Mouse (Mus musculus): Measurements from ENCODE around the gene Gipr. TPM values are rescaled to one million over a fixed set of nuclear protein-coding genes. Genes with fewer than 3 reads are reported as not detected.

The Gipr gene
- polyA plus RNA-seq, 1 experiment from 2014 or later = 1.7 TPM

DNA sequence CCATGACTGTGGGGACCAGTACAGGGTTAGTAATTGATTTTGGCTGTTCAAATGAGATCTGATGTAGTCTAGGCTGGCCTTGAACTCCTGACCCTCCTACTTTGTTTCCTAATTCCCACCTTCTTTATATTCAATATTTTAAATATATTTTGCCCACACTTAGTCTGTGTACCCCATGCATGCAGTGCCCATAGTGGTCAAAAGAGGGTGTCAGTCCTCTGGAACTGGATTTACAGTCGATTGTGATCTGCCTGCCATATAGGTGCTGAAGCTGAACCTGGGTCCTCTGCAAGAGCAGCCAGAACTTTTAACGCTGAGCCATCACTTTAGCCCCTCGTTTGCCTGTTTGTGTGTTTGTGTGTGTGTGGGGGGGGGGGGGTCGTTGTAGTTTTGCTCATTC lies 35.3 kb downstream of the Gipr start:
- 0 out of 2 replicates have a peak, but pooled peaks cover 5% of the 10 kb centered on the region for H3K4me1 ChIP-seq (replicated peaks; ENCODE audit: control insufficient read depth, insufficient read depth, low read length)
- 0 out of 2 replicates have a peak overlapping the region, but pooled peaks have one; percentile 38 for H3K4me3 ChIP-seq (ENCODE audit: low read depth, low read length)
- peak overlapping the region; percentile 81 for H3K27ac ChIP-seq (ENCODE audit: low read depth, low read length)
- peak overlapping the region; percentile 63 for H3K4me2 ChIP-seq (replicated peaks; ENCODE audit: low read depth, low read length)
- ATAC-seq (ENCODE audit: low FRiP score) (no peak), DNase-seq (ENCODE audit: low spot score) (peak; percentile 33)
- WGBS = 36% methylated on average over 4 of the region's 4 CpGs
- H3K27me3 ChIP-seq (ENCODE audit: control insufficient read depth, insufficient read depth, low read length) = no peaks in the 10 kb centered on the region
- H3K9ac ChIP-seq (ENCODE audit: low read depth, low read length) = 0 out of 2 replicates have a peak overlapping the region, but pooled peaks have one; percentile 37
- no peaks in the 10 kb centered on the region for H3K36me3 ChIP-seq (ENCODE audit: control insufficient read depth, insufficient read depth, low read length)
- no peaks in the 10 kb centered on the region for H3K9me3 ChIP-seq (ENCODE audit: control insufficient read depth, low read length)

DNA sequence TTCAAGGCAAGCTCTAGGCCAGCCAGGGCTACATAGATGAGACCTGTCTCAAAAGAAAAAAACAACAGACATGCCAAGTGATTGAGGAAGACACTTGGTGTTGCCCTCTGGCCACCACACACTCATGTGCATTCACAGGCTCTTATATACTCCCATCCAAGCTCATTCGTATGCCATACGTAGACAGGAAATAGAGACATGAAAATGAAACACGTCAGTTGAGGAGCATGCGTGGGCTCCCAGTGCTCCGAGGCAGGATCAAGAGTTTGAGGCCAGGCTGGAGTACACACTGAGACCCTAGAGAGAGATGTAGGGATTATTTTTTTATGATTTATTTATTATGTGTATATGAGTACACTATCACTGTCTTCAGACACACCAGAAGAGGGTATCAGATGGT lies 36.5 kb downstream of the Gipr start:
- Histone ChIP-seq H3K4me1 (replicated peaks; ENCODE audit: control insufficient read depth, insufficient read depth, low read length) (0 out of 2 replicates have a peak, but pooled peaks cover 5% of the 10 kb centered on the region), H3K27me3 (ENCODE audit: control insufficient read depth, insufficient read depth, low read length) (no peaks in the 10 kb centered on the region), H3K4me2 (replicated peaks; ENCODE audit: low read depth, low read length) (no peak overlapping the region), H3K4me3 (ENCODE audit: low read depth, low read length) (no peak overlapping the region), H3K36me3 (ENCODE audit: control insufficient read depth, insufficient read depth, low read length) (no peaks in the 10 kb centered on the region), H3K27ac (ENCODE audit: low read depth, low read length) (no peak overlapping the region), H3K9ac (ENCODE audit: low read depth, low read length) (no peak overlapping the region), H3K9me3 (ENCODE audit: control insufficient read depth, low read length) (no peaks in the 10 kb centered on the region)
- no peak for DNase-seq (ENCODE audit: low spot score)
- 95% methylated on average over 5 of the region's 5 CpGs for WGBS
- ATAC-seq (ENCODE audit: low FRiP score) = no peak

DNA sequence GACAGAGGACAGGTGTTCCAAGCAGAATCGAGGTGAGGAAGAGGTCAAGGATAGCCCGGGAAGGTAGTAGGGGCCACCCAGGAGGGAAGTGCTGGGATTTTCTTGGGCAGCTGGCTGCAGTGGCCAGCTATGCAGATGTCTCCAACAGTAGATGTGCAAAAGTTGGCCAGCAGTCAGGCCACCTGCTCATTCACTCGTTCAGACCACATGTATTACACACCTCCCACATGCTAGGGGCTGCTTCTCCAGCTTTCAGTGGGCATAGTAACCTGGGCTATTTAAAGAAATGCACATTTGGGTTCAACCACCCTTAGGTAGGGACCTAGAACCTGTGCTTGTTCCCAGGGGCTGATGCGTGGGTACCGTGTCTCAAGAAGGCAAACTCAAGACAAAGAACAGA lies 38.2 kb downstream of the Gipr start:
- no peaks in the 10 kb centered on the region for H3K27me3 ChIP-seq (ENCODE audit: control insufficient read depth, insufficient read depth, low read length)
- H3K4me1 ChIP-seq (replicated peaks; ENCODE audit: control insufficient read depth, insufficient read depth, low read length) = 0 out of 2 replicates have a peak, but pooled peaks cover 5% of the 10 kb centered on the region
- no peak overlapping the region for H3K9ac ChIP-seq (ENCODE audit: low read depth, low read length)
- WGBS = 91% methylated on average over 5 of the region's 5 CpGs
- H3K9me3 ChIP-seq (ENCODE audit: control insufficient read depth, low read length) = no peaks in the 10 kb centered on the region
- H3K27ac ChIP-seq (ENCODE audit: low read depth, low read length) = no peak overlapping the region
- DNase-seq (ENCODE audit: low spot score) = no peak
- no peak for ATAC-seq (ENCODE audit: low FRiP score)
- H3K4me2 ChIP-seq (replicated peaks; ENCODE audit: low read depth, low read length) = no peak overlapping the region
- H3K36me3 ChIP-seq (ENCODE audit: control insufficient read depth, insufficient read depth, low read length) = no peaks in the 10 kb centered on the region
- H3K4me3 ChIP-seq (ENCODE audit: low read depth, low read length) = no peak overlapping the region

DNA sequence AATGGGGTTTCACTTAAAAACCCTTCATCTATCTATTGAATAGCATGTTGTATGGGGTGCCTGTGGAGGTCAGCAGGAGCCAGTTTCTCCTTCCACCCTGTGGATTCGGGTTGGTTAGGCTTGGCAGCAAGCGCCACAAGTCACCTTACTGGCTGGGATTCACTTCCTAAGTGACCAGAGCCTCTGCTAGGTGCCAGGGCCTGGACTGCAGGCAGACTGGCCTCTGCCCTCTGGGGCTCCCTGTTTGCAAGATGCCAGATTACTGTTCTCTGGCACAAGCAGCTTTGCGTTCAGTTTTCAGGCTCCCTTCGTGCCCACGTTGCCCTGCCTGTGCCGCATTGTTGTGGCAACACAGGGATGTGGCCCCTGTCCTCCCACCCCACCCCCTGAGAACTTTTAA lies 41.2 kb downstream of the Gipr start:
- DNase-seq (ENCODE audit: low spot score) (no peak), ATAC-seq (ENCODE audit: low FRiP score) (no peak)
- no peaks in the 10 kb centered on the region; the same call in 1 of the 2 replicates for H3K4me1 ChIP-seq (replicated peaks; ENCODE audit: control insufficient read depth, insufficient read depth, low read length)
- H3K27ac ChIP-seq (ENCODE audit: low read depth, low read length) = no peak overlapping the region
- WGBS = 94% methylated on average over 6 of the region's 6 CpGs
- H3K4me2 ChIP-seq (replicated peaks; ENCODE audit: low read depth, low read length) = no peak overlapping the region
- H3K4me3 ChIP-seq (ENCODE audit: low read depth, low read length) = no peak overlapping the region
- H3K27me3 ChIP-seq (ENCODE audit: control insufficient read depth, insufficient read depth, low read length) = no peaks in the 10 kb centered on the region
- H3K9ac ChIP-seq (ENCODE audit: low read depth, low read length) = peak overlapping the region; percentile 11; the same call in 1 of the 2 replicates
- no peaks in the 10 kb centered on the region for H3K36me3 ChIP-seq (ENCODE audit: control insufficient read depth, insufficient read depth, low read length)
- no peaks in the 10 kb centered on the region for H3K9me3 ChIP-seq (ENCODE audit: control insufficient read depth, low read length)

DNA sequence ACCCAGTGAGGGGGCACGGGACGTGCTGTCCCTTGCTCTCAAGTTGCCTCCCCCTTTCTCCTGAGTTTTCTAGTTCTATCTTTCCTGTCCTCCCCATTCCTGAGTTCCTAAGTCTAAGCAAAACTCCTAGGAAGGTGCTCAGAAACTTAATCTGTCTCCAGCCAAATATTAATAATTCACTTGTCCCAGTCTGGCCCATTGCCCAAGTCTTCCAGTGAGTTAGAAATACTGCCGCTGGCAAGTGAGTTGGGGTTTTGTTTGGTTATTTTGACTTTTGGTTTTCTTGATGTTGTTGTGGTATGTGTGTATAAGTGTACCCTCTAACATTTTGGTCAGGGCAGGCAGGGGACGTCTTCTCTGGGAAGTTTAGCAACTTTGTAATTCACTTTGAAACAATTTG lies 44.2 kb downstream of the Gipr start:
- Histone ChIP-seq H3K4me2 (replicated peaks; ENCODE audit: low read depth, low read length) (no peak overlapping the region), H3K9me3 (ENCODE audit: control insufficient read depth, low read length) (0 out of 2 replicates have a peak, but pooled peaks cover 4% of the 10 kb centered on the region), H3K4me1 (replicated peaks; ENCODE audit: control insufficient read depth, insufficient read depth, low read length) (no peaks in the 10 kb centered on the region; the same call in 1 of the 2 replicates), H3K36me3 (ENCODE audit: control insufficient read depth, insufficient read depth, low read length) (no peaks in the 10 kb centered on the region), H3K4me3 (ENCODE audit: low read depth, low read length) (no peak overlapping the region), H3K27ac (ENCODE audit: low read depth, low read length) (no peak overlapping the region), H3K27me3 (ENCODE audit: control insufficient read depth, insufficient read depth, low read length) (peaks cover 3% of the 10 kb centered on the region; the same call in 1 of the 2 replicates), H3K9ac (ENCODE audit: low read depth, low read length) (no peak overlapping the region)
- no peak for ATAC-seq (ENCODE audit: low FRiP score)
- DNase-seq (ENCODE audit: low spot score) = no peak
- WGBS = 93% methylated on average over 4 of the region's 4 CpGs

DNA sequence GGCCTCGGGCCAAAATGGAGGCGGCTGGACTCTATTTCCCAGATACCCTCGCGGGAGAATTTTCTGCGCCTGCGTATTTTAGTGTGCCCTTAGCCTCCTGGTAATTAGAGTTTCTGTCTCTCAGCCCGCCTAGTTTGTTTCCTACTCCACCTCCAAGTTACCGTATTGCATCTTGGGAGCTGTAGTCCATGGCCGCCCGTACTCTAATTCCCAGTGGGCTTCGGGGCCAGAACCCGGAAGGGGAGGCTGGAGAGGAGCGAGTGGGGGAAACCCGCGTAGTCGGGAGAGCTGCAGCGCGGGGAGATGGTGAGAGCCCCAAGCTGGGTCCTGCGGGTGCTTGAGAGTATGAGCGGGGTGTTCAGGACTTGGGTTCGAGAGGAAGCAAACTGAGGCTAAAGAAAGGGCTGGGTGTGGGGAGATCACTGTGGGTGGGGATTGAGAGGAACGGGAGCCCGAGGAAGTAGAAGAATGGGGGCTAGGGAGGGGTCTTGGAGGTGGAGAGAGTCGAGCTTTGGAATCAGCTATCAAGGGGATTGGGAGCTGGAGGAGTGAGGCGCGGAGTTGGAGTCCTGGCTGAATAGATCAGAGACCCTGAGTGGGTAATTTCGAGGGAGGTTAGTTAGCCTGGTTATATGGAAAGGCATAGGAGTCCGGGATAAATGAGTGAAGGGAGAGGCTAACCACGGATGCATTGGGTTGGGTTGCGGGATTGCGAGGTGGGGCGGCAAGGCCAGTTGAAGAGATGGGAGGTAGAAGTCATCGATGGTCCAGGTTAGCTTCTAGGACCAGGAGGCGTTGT lies 46.1 kb downstream of the Gipr start, which contains the start of gene Fbxo46:
Gene Fbxo46 (plus strand): TSS at position 229 of the 799 bp plus-strand sequence.
- H3K9ac ChIP-seq (ENCODE audit: low read depth, low read length) = peak within 1 kb of the TSS; percentile 84
- 3% methylated on average over 34 of the region's 34 CpGs for WGBS
- H3K27ac ChIP-seq (ENCODE audit: low read depth, low read length) = 0 out of 2 replicates have a peak within 1 kb of the TSS, but pooled peaks have one; percentile 54
- peak within 1 kb of the TSS; percentile 70 for H3K4me3 ChIP-seq (ENCODE audit: low read depth, low read length)
- DNase-seq (ENCODE audit: low spot score) = peak; percentile 96
- H3K4me1 ChIP-seq (replicated peaks; ENCODE audit: control insufficient read depth, insufficient read depth, low read length) = no peaks in the 10 kb centered on the region; the same call in 1 of the 2 replicates
- H3K36me3 ChIP-seq (ENCODE audit: control insufficient read depth, insufficient read depth, low read length) = no peaks in the 10 kb centered on the region
- ATAC-seq (ENCODE audit: low FRiP score) = peak; percentile 95
- peaks cover 3% of the 10 kb centered on the region; the same call in 1 of the 2 replicates for H3K27me3 ChIP-seq (ENCODE audit: control insufficient read depth, insufficient read depth, low read length)
- H3K4me2 ChIP-seq (replicated peaks; ENCODE audit: low read depth, low read length) = peak within 1 kb of the TSS; percentile 84
- H3K9me3 ChIP-seq (ENCODE audit: control insufficient read depth, low read length) = 0 out of 2 replicates have a peak, but pooled peaks cover 4% of the 10 kb centered on the region

DNA sequence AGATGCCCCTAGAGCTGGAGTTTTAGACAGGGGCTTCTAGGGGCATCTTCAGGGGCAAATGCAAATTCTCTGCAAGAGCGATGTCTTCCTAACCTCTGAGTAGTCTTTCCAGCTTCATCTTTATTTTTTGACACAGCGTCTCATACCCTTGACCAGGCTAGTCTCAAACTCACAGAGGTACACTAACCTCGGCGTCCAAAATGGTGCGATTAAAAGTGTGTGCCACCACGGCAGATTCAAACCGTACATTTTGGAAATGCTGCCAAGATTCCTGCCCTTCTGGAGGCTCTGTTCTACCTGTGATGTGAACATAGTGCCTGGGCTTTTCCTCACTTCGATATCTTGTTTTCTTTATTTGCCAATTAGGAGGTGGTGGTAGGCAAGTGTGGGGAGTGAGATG lies 46.8 kb downstream of the Gipr start:
- H3K9me3 ChIP-seq (ENCODE audit: control insufficient read depth, low read length) = 0 out of 2 replicates have a peak, but pooled peaks cover 4% of the 10 kb centered on the region
- H3K4me1 ChIP-seq (replicated peaks; ENCODE audit: control insufficient read depth, insufficient read depth, low read length) = no peaks in the 10 kb centered on the region; the same call in 1 of the 2 replicates
- no peak overlapping the region for H3K4me2 ChIP-seq (replicated peaks; ENCODE audit: low read depth, low read length)
- H3K27me3 ChIP-seq (ENCODE audit: control insufficient read depth, insufficient read depth, low read length) = peaks cover 3% of the 10 kb centered on the region; the same call in 1 of the 2 replicates
- peak; percentile 45 for ATAC-seq (ENCODE audit: low FRiP score)
- no peak overlapping the region for H3K4me3 ChIP-seq (ENCODE audit: low read depth, low read length)
- H3K27ac ChIP-seq (ENCODE audit: low read depth, low read length) = no peak overlapping the region
- 92% methylated on average over 8 of the region's 8 CpGs for WGBS
- DNase-seq (ENCODE audit: low spot score) = peak; percentile 15
- no peaks in the 10 kb centered on the region for H3K36me3 ChIP-seq (ENCODE audit: control insufficient read depth, insufficient read depth, low read length)
- no peak overlapping the region for H3K9ac ChIP-seq (ENCODE audit: low read depth, low read length)

DNA sequence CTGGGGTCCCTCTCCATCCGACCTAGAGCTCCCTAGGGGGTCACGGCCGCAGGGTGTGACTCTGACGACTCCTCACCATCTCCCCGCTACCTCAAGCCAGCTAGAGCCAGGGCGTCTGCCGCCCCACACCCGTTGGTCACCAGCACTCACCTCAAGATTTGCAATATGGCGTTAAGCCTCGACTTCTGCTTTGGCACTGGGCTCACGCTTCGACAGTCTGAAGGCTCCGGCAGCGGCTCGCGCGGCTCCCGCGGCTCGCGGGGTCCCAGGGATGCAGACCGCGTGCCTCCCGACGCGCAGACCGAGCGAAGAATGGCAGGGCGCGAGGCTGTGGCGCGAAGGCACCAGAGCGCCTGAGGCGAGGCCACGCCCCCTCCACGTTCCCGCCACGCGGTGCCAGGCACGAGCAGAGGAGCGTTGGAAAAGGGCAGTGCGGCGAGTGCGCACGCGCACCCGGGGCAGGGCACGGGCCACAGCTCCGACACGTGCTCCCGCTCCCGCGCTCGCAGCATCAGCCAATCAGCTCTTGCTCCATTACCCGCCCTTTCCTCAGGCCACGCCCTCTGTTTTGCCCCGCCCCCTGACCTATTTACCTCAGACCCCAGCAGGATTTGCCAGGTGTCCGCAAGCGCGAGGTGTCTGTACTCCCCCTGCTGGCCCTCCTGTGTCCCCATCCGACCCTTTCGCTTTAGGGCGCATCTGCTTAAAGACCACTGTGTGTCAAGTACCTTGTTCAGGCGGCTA lies 47.7 kb downstream of the Gipr start, which contains the start of gene Gm4969:
Gene Gm4969 (minus strand): TSS at position 341 of the 744 bp plus-strand sequence.
- peak; percentile 30; the same call in 1 of the 2 replicates for ATAC-seq (ENCODE audit: low FRiP score)
- Histone ChIP-seq H3K4me2 (replicated peaks; ENCODE audit: low read depth, low read length) (peak within 1 kb of the TSS; percentile 31), H3K27ac (ENCODE audit: low read depth, low read length) (no peak within 1 kb of the TSS), H3K36me3 (ENCODE audit: control insufficient read depth, insufficient read depth, low read length) (no peaks in the 10 kb centered on the region), H3K27me3 (ENCODE audit: control insufficient read depth, insufficient read depth, low read length) (peaks cover 3% of the 10 kb centered on the region; the same call in 1 of the 2 replicates), H3K4me1 (replicated peaks; ENCODE audit: control insufficient read depth, insufficient read depth, low read length) (no peaks in the 10 kb centered on the region; the same call in 1 of the 2 replicates), H3K9me3 (ENCODE audit: control insufficient read depth, low read length) (0 out of 2 replicates have a peak, but pooled peaks cover 4% of the 10 kb centered on the region), H3K9ac (ENCODE audit: low read depth, low read length) (no peak within 1 kb of the TSS), H3K4me3 (ENCODE audit: low read depth, low read length) (peak within 1 kb of the TSS; percentile 17; the same call in 1 of the 2 replicates)
- 20% methylated on average over 64 of the region's 64 CpGs for WGBS
- peak; percentile 71 for DNase-seq (ENCODE audit: low spot score)
